Mouse (Mus musculus) left cerebral cortex, postnatal 10 days (tissue): ENCODE data around the gene Csrnp3. TPM values are rescaled to one million over a fixed set of nuclear protein-coding genes. Genes with fewer than 3 reads are reported as not detected.

Experiments used
- DNase-seq, 2 experiments: peaks; one replicate each; pipeline ENCODE4 v3.0.0; 2021 to 2022; ENCODE audit warnings: low spot score in 2 of 2, mixed read lengths in 1 of 2; ENCODE audit errors: extremely low spot score in 1 of 2
- intact Hi-C: fragments of 180-260 bp; cut with DNase I; formaldehyde crosslinking; loops from one replicate; pipeline ENCODE4 v1.15.1; 2025
- total RNA-seq, 2 experiments: library from RNA; stranded (reverse); gene quantifications; 2 replicates each; pipeline ENCODE4 v1.2.3; 2021

Csrnp3 gene
- total RNA-seq, 2 experiments from 2014 or later, result 97.7 to 107 TPM

- intact Hi-C loops, result loop anchor here (5.0 kb wide), 1 partner anchor 133 kb away; no protein-coding TSS in a partner anchor
Observed at GRCm38 (mm10) chr2:66044405-66045089, 199.0 kb downstream of the Csrnp3 start.

GRCm38 (mm10) chr2:66063291-66063690 is 217.7 kb downstream of the Csrnp3 start:
- no peak for DNase-seq
- intact Hi-C loops, result no loop called here

More at GRCm38 (mm10) chr2:66044405-66045089, 199.0 kb downstream of the Csrnp3 start:
- DNase-seq, result no peak

- DNase-seq, result no peak
- intact Hi-C loops, result no loop called here
Observed at GRCm38 (mm10) chr2:66069454-66069853, 223.9 kb downstream of the Csrnp3 start.

GRCm38 (mm10) chr2:66080731-66081130 is 235.2 kb downstream of the Csrnp3 start:
- DNase-seq, result no peak
- intact Hi-C loops, result no loop called here

Other genes starting within 250 kb of the Csrnp3 start
- 100 to 1,000 TPM; 352 to 361 TPM for gene Scn2a, start 225.0 kb upstream of the Csrnp3 start, total RNA-seq